Mouse (Mus musculus) retina, embryonic 14.5 days (tissue): ENCODE results near the gene D5Ertd579e.
A peak's percentile ranks its signal among the peaks of the same experiment; 100 is the strongest.

Experiments
- DNase-seq: peaks from one replicate; pipeline ENCODE4 v3.0.0-alpha.2; 2015; ENCODE audit warnings: low spot score

Gene D5Ertd579e

DNA sequence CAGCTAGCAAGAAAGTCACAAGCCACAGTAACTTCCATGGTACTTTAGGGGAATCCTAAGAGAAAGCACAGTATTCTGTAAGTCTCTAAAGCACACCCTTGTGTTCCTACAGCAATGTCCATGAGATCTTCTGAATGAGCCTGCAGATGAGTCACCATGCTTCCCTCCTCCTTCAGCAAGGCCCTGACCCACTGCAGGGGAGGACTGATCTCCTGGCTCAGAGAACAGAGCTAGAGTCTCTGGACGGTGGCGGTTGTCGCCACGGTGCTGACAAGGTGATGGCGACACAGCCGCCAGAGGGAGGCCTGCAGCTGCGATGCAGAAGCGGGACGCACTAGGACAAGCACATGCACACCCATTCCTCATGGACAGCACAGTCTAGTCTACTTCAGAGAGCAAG, 93.8 kb downstream of the D5Ertd579e start:
- no peak for DNase-seq

DNA sequence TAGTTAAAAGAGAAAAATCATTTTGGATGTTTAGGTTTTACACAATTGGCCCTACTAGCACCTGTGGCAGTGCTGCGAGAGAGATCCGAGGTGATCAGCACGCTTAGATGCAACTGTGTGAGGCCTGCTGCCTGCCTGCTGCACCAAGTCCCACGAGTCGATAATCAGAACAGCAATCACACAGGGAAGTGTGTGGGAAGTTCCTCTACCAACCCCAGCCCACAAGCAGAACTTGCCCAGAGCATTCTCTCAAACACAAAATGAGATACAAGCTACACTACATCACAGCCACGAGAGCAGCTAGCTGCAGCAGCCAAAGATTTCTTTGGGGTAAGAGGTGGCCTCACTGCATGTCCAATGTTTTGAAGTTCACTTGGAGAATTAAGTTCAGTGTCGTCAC, 94.3 kb downstream of the D5Ertd579e start:
- no peak for DNase-seq

DNA sequence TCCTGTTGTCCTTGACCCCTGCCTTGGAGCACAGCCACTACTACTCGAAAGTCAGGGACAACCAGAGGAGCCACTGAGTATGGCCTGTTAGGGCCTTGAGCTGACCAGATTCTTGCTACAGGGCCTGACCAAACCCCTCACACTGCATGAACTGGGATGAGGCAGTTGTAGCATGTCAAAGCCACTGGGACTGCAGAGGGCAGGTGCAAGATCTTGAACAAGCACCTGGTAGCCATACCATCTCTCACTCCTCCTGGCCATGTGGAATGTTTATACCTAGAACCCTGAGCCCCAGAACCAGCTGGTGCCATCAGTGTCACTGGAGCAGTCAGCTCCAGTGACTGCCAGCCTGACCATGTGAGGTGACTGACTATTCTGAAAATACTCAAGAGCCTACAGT, 96.9 kb downstream of the D5Ertd579e start:
- DNase-seq, result no peak

DNA sequence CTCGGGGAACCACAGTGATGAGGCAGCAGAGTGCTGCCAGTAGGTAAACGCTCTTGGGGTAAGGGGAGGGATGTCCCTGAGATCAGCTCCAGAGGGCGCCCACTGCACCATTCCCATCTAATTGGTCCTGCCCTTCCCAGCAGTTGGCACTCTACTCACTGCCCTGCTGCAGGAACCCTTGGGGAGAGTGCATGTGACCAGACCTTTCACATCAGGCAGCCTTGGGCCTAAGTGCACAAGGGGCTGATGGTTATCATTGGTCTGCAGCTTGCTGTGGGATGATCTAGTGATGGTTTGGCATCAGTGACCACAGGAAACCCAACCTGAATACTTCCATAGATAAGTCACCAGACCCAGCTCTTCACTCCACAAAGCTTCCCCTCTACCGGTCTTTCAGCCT, 98.2 kb downstream of the D5Ertd579e start:
- peak; percentile 56 for DNase-seq

DNA sequence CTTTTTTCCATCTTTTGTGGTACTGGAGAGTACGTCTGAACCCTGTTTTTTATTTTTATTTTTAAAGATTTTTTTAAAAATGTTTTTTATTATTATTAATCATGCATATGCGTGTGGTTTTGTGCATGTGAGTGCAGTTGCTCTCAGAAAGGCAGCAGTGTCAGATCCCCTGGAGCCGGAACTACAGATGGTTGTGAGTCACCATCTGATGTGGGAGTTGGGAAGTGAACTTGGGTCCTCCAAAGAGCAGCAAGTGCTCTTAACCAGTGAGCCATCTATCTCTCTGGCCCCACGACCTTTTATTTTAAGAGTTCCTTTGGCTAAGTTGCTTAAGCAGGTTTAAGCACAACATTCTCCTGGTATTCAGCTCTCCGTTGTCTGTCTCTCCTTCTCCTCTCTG, 99.6 kb downstream of the D5Ertd579e start:
- DNase-seq, result no peak

DNA sequence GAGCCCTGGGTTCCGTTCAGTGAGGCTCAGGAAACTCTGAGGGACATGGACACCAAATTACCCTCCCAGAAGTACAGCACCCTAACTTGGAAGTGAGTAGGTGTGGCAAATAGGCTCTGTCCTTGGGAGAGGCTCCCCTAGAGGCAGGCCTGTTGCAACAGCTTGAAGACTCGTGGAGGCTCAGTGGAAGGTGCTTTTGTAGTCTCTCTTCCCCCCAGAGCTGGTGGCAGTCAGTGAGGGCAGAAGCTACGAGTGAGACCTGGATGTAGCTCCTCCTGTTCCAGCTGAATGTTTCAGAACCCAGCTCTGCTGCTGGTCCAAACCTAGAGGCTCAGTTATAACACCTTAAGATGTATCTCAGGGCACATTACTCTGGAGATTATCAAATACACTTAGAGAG, 100.7 kb downstream of the D5Ertd579e start:
- no peak for DNase-seq

DNA sequence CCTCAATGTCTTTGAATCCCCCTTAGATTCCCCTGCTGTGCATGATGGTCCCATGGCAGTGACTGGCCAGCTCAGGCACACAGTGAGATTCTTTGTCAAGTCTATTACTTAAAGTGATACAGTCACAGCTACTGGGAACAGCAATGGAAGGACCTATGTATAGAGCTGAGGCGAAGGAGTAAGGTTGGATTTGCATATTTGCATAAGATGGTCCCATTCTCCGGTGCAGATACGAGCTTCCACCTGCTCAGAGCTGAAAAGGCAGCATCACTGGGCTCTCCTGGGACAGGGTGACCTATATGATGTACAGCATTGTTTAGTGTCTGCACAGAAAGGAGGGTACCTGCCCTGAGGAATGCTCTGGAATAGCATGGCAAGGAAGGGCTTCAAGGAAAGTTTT, 101.5 kb downstream of the D5Ertd579e start:
- DNase-seq, result no peak

DNA sequence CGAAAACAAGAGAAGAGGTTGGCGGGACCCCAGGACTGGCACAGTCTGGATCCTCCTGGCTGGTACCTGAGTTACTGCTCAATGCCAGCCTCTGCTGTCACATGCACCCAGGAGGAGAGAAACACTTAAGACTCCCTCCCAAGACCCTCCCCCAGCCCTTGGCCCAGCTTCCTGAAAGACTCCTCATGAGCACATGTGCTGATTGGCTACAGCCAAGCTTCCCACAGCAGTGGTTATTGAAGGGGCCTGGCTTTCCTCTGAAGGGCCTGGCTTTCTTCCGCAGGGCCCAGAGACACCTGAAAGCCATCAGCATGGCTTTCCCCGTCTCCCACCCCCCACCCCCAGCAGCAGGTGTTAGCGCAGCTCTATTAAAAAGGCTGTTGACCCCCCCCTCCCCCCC, 102.6 kb downstream of the D5Ertd579e start, which contains the start of gene Tbc1d14:
Gene Tbc1d14 (minus strand): TSS at position 101 of the 400 bp plus-strand sequence.
- DNase-seq, result no peak

DNA sequence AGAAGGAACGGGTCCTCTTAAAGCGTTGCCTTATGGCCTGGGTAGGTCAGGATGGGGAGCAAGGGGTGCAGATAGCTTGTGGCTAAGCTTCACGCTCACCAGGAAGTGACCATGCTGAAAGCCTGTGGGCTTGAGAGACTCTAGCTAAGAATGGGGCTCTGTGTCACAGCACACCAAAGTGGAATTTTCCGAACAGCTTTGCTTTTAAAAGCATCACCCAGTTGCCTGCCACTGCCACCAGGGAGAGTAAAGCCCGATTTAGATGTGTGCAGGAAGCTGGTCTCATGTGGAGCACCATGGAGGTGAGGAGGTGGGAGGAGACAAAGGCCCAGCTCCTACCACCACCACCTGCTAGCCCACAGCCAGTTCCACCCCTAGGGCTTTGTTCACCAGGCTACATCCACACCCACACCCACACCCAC, 105.3 kb downstream of the D5Ertd579e start:
- no peak for DNase-seq

DNA sequence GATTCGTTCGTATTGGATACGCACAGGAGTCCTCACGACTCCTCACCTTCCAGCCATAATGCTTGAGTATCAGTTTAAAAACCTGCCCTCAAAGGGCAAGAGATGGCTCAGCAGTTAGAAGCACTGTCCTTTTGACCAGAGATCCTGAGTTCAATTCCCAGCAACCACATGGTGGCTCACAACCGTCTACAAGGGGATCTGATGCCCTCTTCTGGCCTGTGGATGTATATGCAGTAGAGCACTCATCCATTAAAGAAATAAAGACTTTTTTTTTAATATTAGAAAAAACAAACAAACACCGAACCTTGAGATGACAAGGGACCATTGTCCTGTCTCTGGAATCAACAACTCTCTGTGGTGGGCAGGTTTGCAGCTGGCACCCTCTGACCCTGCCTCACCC, 111.5 kb downstream of the D5Ertd579e start:
- no peak for DNase-seq

DNA sequence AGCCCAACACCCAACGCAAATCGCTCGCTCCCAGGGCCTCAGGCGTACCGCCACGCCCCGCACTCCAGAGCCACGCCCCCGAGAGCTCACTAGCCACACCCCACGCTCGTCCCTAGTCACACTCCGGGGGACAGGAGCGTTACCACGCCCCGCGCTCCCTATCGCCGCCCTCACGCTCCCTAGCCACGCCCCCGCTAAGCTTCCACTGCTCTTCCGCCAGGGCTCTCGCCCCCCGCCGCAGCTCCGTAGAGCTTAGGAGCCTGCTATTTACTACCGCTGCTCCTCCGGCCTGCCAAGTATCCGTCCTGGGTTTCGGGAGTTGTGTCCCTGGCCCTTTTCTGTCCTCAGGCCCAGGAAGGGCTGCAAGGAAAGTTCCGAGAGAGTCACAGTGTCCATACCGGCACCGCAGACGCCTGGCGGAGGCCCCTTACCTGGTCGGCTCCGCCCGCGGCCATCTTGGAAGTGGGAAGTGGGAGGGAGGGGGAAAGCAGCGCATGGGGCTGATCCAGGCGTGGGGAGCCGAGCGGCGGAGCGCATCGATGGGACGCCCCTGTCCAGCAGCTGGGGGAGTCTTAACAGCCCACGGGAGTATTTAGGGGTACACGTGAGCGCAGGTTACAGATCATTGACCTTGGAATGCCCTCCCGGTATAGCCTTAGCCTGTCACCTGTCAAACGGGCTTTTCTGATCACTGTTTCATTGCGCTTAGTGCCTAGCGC, 113.7 kb downstream of the D5Ertd579e start:
- peak; percentile 100 for DNase-seq

DNA sequence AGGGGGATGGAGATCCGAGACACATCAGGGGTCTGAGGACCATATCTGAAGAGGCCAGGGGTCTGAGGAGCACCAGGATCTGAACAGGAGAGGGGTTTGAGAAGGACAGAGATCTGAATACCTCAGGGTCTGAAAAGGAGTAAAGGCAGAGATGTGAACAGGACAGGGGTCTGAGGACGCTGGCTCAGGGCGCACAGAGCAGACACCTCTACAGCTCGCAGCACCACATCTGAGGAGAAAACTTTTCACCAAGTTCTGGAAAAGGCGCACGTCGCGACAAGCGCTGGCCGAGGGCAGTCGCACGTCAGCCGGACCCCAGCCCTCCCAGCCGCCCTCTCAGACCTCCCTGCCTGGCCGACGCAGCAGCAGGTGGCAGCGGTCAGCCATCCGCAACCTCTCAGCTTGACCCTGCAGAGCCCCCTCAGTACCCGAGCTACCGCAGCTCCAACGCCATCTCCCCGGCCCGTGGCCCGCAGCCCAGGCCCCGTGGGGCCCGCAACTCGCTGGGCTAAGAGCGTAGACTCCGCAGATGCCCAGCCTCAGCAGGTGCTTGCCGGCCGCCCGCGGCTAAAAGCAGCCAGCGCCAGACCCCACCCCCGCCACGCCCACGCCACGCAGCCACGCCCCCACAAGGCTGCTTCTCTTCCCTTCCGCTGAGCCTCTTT, 114.4 kb downstream of the D5Ertd579e start:
- no peak for DNase-seq

DNA sequence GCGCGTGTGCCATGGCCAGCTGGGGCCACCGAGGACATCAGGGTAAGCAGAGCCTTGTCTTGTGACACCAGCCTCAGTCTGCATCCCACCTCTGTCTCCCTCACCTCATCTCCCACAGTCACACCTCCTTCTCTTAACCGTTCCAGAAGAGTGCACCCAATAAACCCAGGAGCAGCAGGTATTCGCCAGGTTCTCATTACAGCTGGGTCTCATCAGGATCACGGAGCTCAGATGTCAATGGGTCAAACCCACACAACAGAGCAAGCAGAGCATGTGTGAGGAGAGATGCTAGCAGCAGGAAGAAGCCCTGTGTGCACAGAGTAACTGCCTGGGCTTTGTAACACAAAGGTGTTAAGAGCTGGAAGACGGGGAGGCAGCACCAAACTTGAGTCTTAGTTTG, 115.9 kb downstream of the D5Ertd579e start:
- no peak for DNase-seq

DNA sequence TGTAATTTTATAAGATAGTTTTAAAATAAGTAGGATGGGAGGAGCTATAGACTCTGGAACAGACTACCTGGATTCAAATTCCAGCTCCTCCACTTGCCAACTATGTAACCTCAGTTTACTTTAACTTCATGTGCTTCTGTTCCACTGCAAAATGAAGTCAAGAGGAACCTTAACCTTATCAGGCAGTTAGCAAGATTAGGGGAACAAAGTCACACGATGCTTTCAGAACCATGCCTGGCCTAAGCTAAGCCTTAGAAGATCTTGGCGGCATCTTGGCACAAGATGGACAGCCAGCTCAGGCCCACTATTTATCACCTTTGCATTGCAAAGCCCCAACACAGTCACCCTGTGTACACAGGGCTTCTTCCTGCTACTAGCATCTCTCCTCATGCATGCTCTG, 116.8 kb downstream of the D5Ertd579e start:
- no peak for DNase-seq

DNA sequence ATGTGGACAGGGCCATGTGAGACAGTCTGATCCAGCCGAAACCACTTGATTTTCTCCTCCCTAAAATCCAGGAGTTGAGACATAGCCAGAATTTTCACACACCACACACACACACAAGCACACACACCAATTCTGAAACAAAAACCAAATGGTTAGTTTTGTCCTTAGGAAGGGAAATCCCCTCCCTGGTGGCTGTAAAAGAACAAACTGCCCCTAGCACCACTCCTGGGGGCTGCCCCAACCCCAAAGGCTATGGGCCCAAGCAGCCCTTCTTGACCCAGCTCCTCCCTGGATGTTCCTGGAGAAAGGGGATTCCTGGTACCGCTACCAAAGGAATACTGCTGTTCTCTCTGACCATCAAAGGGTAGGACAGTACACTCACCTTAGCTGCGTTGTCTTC, 119.4 kb downstream of the D5Ertd579e start:
- no peak for DNase-seq

DNA sequence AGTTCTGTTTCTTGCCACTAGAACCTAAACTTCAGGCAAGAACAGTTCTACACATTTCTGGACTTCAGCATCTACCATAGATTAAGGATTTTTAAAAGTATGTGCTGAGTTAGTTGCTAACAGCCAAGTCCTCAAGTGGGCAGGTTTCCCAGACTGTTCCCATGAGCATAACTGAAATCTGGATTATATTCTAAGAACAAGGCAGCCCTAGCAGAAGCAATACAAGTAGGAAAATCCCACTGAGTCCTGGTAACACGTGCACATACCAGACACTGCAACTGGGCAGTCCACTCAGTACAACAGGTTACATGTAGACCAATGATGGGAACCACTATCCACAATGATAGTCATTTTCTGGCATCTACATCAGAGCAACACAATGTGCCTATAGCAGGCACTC, 120.1 kb downstream of the D5Ertd579e start:
- no peak for DNase-seq

DNA sequence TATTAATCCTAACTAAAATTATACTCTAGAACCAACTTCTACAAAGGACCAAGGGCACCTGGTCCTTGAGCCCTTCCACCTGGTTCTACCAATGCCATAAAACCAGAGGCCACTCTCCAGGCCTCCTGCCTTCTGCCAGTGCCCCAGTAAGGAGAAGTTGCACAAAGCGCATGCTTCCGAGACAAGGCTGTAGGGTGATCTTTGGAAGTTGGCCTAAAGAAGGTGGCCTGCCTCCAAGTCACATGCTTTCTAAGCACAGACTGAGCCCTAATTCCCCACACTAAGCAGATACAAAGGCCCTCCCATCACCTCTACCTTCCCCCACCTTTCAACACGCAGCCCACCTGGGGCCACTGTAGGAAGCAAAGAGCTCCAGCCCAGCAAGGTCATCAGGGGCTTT, 120.6 kb downstream of the D5Ertd579e start:
- DNase-seq, result no peak

DNA sequence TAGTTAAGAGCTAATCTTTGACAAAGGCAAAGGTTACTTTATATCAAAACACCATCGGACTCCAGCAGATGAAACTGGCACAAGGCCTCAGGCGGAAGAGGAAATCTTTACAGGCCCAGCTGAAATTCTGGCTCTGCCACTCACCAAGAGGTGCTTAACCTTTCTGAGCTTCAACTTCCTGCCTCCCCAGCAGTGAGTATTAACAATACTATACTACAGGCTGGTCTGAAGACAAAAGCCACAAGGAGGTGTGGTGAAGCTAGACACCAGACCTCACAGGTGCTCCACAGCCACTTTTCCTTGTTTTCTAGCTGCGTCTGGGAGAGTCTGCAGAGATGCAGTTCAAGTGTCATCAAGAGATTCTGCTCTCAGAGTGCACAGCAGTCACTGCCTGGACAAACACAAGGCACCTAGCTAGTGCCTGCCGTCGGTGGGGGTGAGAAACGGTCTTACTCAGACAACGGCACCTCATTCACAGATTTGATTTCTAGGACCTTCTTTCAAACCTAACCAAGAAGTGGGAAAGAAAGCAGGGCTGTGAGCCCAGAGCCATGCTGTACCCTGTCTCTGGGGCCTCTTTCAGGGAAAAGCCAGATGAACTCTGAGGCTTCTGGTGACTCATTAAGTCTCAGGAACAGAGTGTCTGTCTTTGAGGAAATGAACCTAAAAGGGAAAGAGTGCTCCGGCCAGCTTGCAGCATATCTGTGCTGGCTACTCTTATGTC, 121.5 kb downstream of the D5Ertd579e start:
- no peak for DNase-seq

DNA sequence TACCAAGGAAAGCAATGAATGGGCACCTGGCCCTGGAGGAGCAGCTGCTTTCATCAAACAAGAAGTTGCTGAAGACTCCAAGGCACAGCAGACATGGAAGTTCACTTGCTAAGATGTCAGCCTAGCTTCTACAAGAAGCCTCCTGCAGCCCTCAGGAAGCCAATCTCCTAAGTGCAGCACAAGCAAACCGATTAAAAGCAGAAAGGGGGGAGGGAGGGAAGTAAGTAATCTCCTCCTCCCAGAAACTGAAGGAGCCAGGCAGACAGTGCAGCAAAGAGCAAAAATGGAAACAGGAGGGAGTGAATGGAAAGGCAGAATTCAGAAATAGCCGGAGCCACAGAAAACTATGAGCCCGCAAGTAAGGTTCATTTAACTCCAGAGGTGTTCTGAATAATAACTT, 122.5 kb downstream of the D5Ertd579e start:
- no peak for DNase-seq

DNA sequence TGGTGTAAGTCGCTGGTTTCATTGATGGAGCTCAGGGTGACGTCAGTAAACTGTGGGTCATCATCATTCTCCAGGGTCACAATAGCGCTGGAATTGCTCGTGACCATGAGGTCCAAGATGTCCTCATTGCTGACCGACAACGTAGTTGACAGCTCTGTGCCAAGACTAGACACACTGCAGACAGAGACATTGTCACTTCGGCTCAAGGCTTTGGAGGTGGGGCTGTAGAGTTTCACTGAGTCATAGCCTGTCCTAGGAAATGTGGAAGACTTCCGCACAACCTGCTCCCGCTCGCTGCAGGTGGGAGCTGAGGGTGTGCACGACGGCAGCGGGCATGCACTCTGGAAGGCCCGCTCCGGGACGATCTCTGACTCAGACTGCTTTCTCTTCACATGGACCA, 124.5 kb downstream of the D5Ertd579e start:
- no peak for DNase-seq

DNA sequence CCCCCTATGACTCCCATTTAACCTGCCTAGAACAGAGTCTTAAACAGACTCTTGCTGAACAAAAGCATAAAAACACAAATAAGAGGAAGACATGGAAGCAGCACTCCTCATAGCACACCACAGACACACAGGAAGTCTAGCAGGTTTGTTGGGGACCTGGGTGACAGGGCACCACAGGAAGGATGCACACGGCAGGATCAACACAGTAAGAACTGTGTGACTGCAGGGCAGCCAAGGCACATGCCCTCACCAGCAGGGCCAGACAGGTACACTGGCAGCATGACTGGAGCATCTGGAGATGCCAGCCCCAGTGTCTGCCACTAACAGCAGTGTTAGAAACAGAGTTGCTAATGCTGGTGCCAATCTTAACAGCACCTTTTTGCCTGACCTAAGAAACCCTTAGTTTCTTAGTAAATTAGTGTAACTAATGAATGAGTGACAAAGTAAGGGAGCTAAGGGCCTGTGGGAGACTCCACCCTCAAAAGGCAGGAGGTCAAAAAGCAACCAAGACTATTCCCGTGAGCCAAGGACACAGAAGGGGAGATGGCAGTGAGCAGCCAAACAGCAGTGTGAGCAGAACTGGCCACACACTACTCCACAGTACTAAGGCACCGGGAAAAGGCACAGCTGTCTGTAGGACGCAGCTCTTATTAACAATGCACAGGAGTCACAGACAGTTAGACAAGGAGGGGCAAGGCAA, 125.1 kb downstream of the D5Ertd579e start:
- DNase-seq, result no peak

DNA sequence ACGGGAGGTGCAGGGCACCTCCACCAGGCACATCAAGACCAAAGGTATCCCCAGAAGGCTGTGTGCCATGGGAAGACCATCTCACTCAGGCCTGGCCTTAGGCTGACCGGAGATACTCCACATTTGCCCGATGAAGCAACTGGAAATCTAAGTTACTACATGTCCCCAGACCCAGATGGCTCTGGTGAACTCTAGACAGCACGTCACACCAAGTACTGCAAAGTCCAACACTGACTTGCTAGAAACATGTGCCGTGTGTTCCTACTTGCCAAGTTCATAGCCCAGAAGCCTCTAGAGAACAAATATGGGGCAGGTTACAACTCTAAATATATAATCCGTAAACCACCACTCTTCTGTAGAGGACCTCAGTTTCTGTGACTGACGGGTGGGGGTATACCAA, 125.7 kb downstream of the D5Ertd579e start:
- no peak for DNase-seq

DNA sequence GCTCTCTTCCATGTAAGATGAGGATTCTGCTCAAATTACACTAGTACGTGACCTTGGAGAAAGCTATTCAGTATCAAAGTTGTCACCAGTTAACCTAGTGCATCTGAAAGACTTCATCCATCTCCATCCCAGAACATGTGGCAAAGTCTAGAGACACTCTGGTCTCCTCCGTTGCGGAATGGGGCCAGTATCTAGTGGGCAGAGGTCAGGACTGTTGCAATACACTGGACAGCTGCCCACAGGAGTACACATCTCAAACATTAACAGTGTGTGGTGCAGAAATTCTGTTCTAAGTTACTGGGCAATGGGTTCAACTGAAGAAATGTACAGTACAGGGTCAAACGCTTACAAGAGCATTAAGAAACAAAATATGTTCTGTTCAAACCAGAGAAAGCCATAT, 127.7 kb downstream of the D5Ertd579e start:
- DNase-seq, result no peak
